Mouse (Mus musculus) forebrain, embryonic 15.5 days (tissue): ENCODE measurements at regions not wholly inside any gene's neighbourhood (a gene's known extent, or its start where the extent isn't known, plus 50 kb on each side); places are given as distances from the start of the nearest gene placed in this dataset.

Experiments used
- ATAC-seq: fragments of 200-750 bp; cut with Nextera tagmentation; replicated peaks from 2 replicates; pipeline ENCODE4 v1.8.0; 2017; ENCODE audit warnings: mild to moderate bottlenecking, moderate TSS enrichment, moderate library complexity
- H3K27ac ChIP-seq: fragments of 300-500 bp; sonication (generic); replicated peaks from 2 replicates; pipeline ENCODE4 v1.5.1; 2015; ENCODE audit warnings: mild to moderate bottlenecking, inconsistent platforms
- H3K27me3 ChIP-seq: fragments of 300-500 bp; sonication (generic); 2 replicates; pipeline ENCODE4 v1.6.1; 2015; ENCODE audit warnings: inconsistent platforms
- H3K36me3 ChIP-seq: fragments of 300-500 bp; sonication (generic); 2 replicates; pipeline ENCODE4 v1.6.1; 2015; ENCODE audit warnings: mild to moderate bottlenecking, inconsistent platforms
- H3K4me1 ChIP-seq: fragments of 300-500 bp; sonication (generic); 2 replicates; pipeline ENCODE4 v1.6.1; 2015; ENCODE audit warnings: inconsistent platforms
- H3K4me2 ChIP-seq: fragments of 300-500 bp; sonication (generic); replicated peaks from 2 replicates; pipeline ENCODE4 v1.6.1; 2015; ENCODE audit warnings: mild to moderate bottlenecking, inconsistent platforms
- H3K4me3 ChIP-seq: fragments of 300-500 bp; sonication (generic); 2 replicates; pipeline ENCODE4 v1.5.1; 2015; ENCODE audit warnings: mild to moderate bottlenecking, inconsistent platforms
- H3K9ac ChIP-seq: fragments of 300-500 bp; sonication (generic); replicated peaks from 2 replicates; pipeline ENCODE4 v1.6.1; 2015; ENCODE audit warnings: mild to moderate bottlenecking, inconsistent platforms
- H3K9me3 ChIP-seq: fragments of 300-500 bp; sonication (generic); 2 replicates; pipeline ENCODE4 v1.6.1; 2016; ENCODE audit warnings: inconsistent platforms
- WGBS: fragments of 180-500 bp; shearing (Covaris S2); methylation state at CpG from one replicate; pipeline ENCODE4 v1.1.7; 2015; ENCODE audit warnings: mixed read lengths; 5-methylcytosine and 5-hydroxymethylcytosine counted together

GRCm38 (mm10) chr13:88088259-88088658 is 733.0 kb upstream of the Edil3 start:
- Histone ChIP-seq H3K27me3 (no peaks in the 10 kb centered on the region), H3K4me1 (0 out of 2 replicates have a peak, but pooled peaks cover 3% of the 10 kb centered on the region), H3K4me2 (no peak overlapping the region), H3K4me3 (no peak overlapping the region), H3K36me3 (no peaks in the 10 kb centered on the region), H3K9me3 (no peaks in the 10 kb centered on the region), H3K9ac (no peak overlapping the region), H3K27ac (no peak overlapping the region)
- peak; percentile 78 for ATAC-seq
- WGBS: 8% methylated on average over 2 of the region's 2 CpGs
